Mouse (Mus musculus): ENCODE results near the gene Fastk. TPM values are rescaled to one million over a fixed set of nuclear protein-coding genes. Genes with fewer than 3 reads are reported as not detected.

The Fastk gene
- total RNA-seq, 2 experiments from 2014 or later, result 169 to 176 TPM

DNA sequence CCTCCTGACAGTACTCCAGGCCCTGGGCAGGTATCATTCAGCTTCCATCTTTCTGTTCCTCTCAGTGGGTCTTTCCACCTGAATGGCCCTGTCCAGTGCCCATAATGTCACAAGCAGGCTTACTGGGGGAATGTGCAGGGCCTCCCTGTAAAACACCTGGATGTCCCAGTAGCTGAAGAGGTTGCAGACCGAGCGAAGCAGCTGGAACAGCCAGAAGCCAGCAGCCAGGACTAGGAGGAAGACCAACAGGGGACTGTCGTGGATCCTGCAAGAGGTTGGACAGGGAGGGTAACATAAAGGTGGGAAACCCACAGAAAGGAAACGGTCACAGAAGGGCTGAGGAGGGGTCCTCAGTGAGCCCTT is 55.4 kb downstream of the Fastk start:
- DNase-seq, result no peak

DNA sequence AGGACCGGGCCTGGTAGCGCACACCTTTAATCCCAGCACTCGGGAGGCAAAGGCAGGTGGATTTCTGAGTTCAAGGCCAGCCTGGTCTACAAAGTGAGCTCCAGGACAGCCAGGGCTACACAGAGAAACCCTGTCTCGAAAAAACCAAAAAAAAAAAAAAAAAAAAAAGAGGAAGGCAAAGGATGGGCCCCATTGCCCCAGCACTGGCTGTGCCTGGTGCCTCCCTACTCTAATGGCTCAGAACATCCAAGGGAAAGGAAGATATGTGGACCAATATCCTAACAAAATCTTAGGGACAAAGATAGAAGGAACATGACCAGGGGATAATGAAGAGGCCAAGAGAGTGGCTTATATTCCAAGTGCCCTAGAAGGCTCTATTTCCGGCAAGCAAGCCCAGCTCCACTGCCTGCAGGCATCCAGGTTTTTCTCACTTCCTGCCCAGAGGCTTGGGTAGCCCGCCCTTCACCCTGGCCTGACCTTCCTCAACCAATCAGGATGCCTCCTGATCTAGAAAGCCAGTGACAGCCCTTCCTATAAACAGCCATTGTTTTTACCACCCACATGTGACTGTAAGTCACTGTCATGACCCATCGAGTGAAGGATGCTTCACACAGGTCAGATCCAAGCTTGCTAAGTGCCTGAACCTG is 56.0 kb downstream of the Fastk start:
- DNase-seq, result no peak

Other genes starting within 250 kb of the Fastk start
- 1 to 10 TPM; 2.1 to 3.7 TPM for gene Kcnh2, start 93.7 kb downstream of the Fastk start, total RNA-seq (2021)
- 1 to 10 TPM; 5.6 to 7.7 TPM for gene Nos3, start 80.5 kb downstream of the Fastk start, total RNA-seq (2021)
- under 1 TPM; 0.10 to 0.19 TPM for gene Atg9b, start 53.1 kb downstream of the Fastk start, total RNA-seq (2021)
- 10 to 100 TPM; 33.1 to 40.2 TPM for gene Abcb8, start 51.6 kb downstream of the Fastk start, total RNA-seq (2021)
- gene Asic3, start 31.9 kb downstream of the Fastk start, total RNA-seq (2021), result under 1 TPM in 1 of 2 experiments, not detected in 1; 0.19 TPM
- gene Cdk5, start 21.8 kb downstream of the Fastk start, total RNA-seq (2021), result 10 to 100 TPM; 11.7 to 13.7 TPM
- 10 to 100 TPM; 17.9 to 19.9 TPM for gene Slc4a2, start 21.4 kb downstream of the Fastk start, total RNA-seq (2021)
- 10 to 100 TPM; 17.2 to 18.9 TPM for gene Tmub1, start 2.6 kb upstream of the Fastk start, total RNA-seq (2021)
- 10 to 100 TPM; 52.4 to 56.0 TPM for gene Agap3, start 6.9 kb upstream of the Fastk start, total RNA-seq (2021)
- not detected for gene Gbx1, start 81.9 kb upstream of the Fastk start, total RNA-seq (2021)
- 10 to 100 TPM; 33.2 to 66.7 TPM for gene Asb10, start 95.7 kb upstream of the Fastk start, total RNA-seq (2021)
- not detected for gene 4931409K22Rik, start 111.5 kb upstream of the Fastk start, total RNA-seq (2021)
- 10 to 100 TPM; 88.0 to 97.0 TPM for gene Abcf2, start 132.2 kb upstream of the Fastk start, total RNA-seq (2021)
- 1 to 10 TPM; 8.0 to 10.0 TPM for gene Chpf2, start 141.5 kb upstream of the Fastk start, total RNA-seq (2021)
- 100 to 1,000 TPM; 125 to 163 TPM for gene Smarcd3, start 179.1 kb upstream of the Fastk start, total RNA-seq (2021)
- gene Nub1, start 240.2 kb upstream of the Fastk start, total RNA-seq (2021), result 10 to 100 TPM; 21.9 to 23.0 TPM

Data from gastrocnemius, postnatal 25 days (tissue).